Mouse (Mus musculus): Measurements from ENCODE around the gene Elovl6. TPM values are rescaled to one million over a fixed set of nuclear protein-coding genes. Genes with fewer than 3 reads are reported as not detected.

Gene Elovl6
- total and polyA plus RNA-seq, 2 experiments from 2014 or later = 39.1 to 46.9 TPM

DNA sequence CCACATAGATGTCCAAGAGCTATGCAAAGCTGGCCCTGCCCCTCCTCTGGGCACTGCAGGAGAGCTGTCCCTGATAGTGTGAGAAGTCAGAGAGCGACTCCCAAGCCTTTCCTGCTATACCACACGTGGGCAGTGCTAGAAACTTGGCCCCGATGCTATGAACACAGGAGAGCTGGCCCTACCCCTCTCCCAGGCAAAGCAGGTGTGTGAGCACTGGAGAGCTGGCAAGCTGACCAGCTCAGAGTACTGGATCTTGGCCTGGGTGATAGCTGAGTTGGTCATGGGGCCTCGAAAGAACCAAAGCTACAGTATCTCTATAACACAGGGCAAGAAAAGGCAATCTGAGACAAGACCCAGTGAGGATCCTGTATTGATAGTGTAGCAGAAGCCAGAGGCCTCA, 124.4 kb downstream of the Elovl6 start:
- Histone ChIP-seq H3K9me3 (ENCODE audit: low read length) (no peaks in the 10 kb centered on the region), H3K4me3 (ENCODE audit: low read depth, low read length) (no peak overlapping the region), H3K4me2 (ENCODE audit: low read depth) (no peak overlapping the region), H3K27ac (ENCODE audit: low read depth, low read length) (no peak overlapping the region), H3K9ac (no peak overlapping the region), H3K36me3 (ENCODE audit: insufficient read depth) (no peaks in the 10 kb centered on the region), H3K27me3 (ENCODE audit: insufficient read depth, low read length) (no peaks in the 10 kb centered on the region), H3K4me1 (ENCODE audit: insufficient read depth) (no peaks in the 10 kb centered on the region)
- no peak for TF ChIP-seq CTCF (IDR thresholded peaks at IDR 0.05; ENCODE audit: low read depth)
- WGBS = 83% methylated on average over 4 of the region's 4 CpGs
- ATAC-seq = no peak
- no peak for DNase-seq

- ATAC-seq (no peak), DNase-seq (no peak)
- H3K36me3 ChIP-seq (ENCODE audit: insufficient read depth) = no peaks in the 10 kb centered on the region
- H3K9me3 ChIP-seq (ENCODE audit: low read length) = no peaks in the 10 kb centered on the region
- TF ChIP-seq CTCF (IDR thresholded peaks at IDR 0.05; ENCODE audit: low read depth) = no peak
- 87% methylated on average over 9 of the region's 9 CpGs for WGBS
- H3K27me3 ChIP-seq (ENCODE audit: insufficient read depth, low read length) = no peaks in the 10 kb centered on the region
- H3K4me2 ChIP-seq (ENCODE audit: low read depth) = no peak overlapping the region
- H3K27ac ChIP-seq (ENCODE audit: low read depth, low read length) = no peak overlapping the region
- no peak overlapping the region for H3K4me3 ChIP-seq (ENCODE audit: low read depth, low read length)
- no peaks in the 10 kb centered on the region for H3K4me1 ChIP-seq (ENCODE audit: insufficient read depth)
- no peak overlapping the region for H3K9ac ChIP-seq
Observed at GRCm38 (mm10) chr3:129657222-129657621, 125.1 kb downstream of the Elovl6 start.

DNA sequence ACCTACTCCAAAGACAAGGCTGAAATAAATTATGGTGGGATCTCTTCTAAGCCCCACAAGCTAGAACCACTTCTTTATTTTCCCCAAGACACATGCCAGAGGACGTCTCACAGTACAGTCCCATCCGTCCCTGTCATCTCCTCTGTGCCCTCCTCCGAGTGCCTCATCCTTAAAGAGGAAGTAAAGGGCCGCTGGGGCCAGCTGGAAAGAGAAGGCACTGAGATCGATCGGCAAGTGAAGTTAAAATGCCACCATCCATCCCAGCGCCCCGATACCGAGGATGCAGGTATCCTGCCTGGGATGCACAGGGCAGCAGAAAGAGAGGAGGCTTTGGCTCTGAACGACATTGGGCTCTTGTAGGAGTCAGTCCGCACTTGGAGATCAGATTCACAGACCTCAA, 125.6 kb downstream of the Elovl6 start:
- no peaks in the 10 kb centered on the region for H3K4me1 ChIP-seq (ENCODE audit: insufficient read depth)
- TF ChIP-seq CTCF (IDR thresholded peaks at IDR 0.05; ENCODE audit: low read depth) = no peak
- no peak overlapping the region for H3K27ac ChIP-seq (ENCODE audit: low read depth, low read length)
- DNase-seq (no peak), ATAC-seq (no peak)
- 92% methylated on average over 11 of the region's 11 CpGs for WGBS
- no peak overlapping the region for H3K9ac ChIP-seq
- H3K27me3 ChIP-seq (ENCODE audit: insufficient read depth, low read length) = no peaks in the 10 kb centered on the region
- H3K4me3 ChIP-seq (ENCODE audit: low read depth, low read length) = no peak overlapping the region
- H3K9me3 ChIP-seq (ENCODE audit: low read length) = no peaks in the 10 kb centered on the region
- no peaks in the 10 kb centered on the region for H3K36me3 ChIP-seq (ENCODE audit: insufficient read depth)
- no peak overlapping the region for H3K4me2 ChIP-seq (ENCODE audit: low read depth)

- no peak for TF ChIP-seq CTCF (IDR thresholded peaks at IDR 0.05; ENCODE audit: low read depth)
- DNase-seq (no peak), ATAC-seq (no peak)
- Histone ChIP-seq H3K9ac (no peak overlapping the region), H3K27me3 (ENCODE audit: insufficient read depth, low read length) (no peaks in the 10 kb centered on the region), H3K4me3 (ENCODE audit: low read depth, low read length) (no peak overlapping the region), H3K4me1 (ENCODE audit: insufficient read depth) (no peaks in the 10 kb centered on the region), H3K36me3 (ENCODE audit: insufficient read depth) (no peaks in the 10 kb centered on the region), H3K27ac (ENCODE audit: low read depth, low read length) (no peak overlapping the region), H3K9me3 (ENCODE audit: low read length) (no peaks in the 10 kb centered on the region), H3K4me2 (ENCODE audit: low read depth) (no peak overlapping the region)
- WGBS = 92% methylated on average over 7 of the region's 7 CpGs
Observed at GRCm38 (mm10) chr3:129658776-129659175, 126.6 kb downstream of the Elovl6 start.

GRCm38 (mm10) chr3:129663906-129664305, 131.8 kb downstream of the Elovl6 start:
- Histone ChIP-seq H3K9ac (no peak overlapping the region), H3K4me1 (ENCODE audit: insufficient read depth) (no peaks in the 10 kb centered on the region), H3K4me2 (ENCODE audit: low read depth) (no peak overlapping the region), H3K4me3 (ENCODE audit: low read depth, low read length) (no peak overlapping the region), H3K9me3 (ENCODE audit: low read length) (no peaks in the 10 kb centered on the region), H3K27ac (ENCODE audit: low read depth, low read length) (no peak overlapping the region), H3K36me3 (ENCODE audit: insufficient read depth) (no peaks in the 10 kb centered on the region), H3K27me3 (ENCODE audit: insufficient read depth, low read length) (no peaks in the 10 kb centered on the region)
- no peak for TF ChIP-seq CTCF (IDR thresholded peaks at IDR 0.05; ENCODE audit: low read depth)
- ATAC-seq = peak; percentile 87
- peak; percentile 40 for DNase-seq
- 47% methylated on average over 2 of the region's 2 CpGs for WGBS

- Histone ChIP-seq H3K27me3 (ENCODE audit: insufficient read depth, low read length) (no peaks in the 10 kb centered on the region), H3K9ac (no peak overlapping the region), H3K9me3 (ENCODE audit: low read length) (no peaks in the 10 kb centered on the region), H3K27ac (ENCODE audit: low read depth, low read length) (no peak overlapping the region), H3K36me3 (ENCODE audit: insufficient read depth) (no peaks in the 10 kb centered on the region), H3K4me2 (ENCODE audit: low read depth) (no peak overlapping the region), H3K4me1 (ENCODE audit: insufficient read depth) (no peaks in the 10 kb centered on the region), H3K4me3 (ENCODE audit: low read depth, low read length) (no peak overlapping the region)
- TF ChIP-seq CTCF (IDR thresholded peaks at IDR 0.05; ENCODE audit: low read depth) = no peak
- WGBS = 94% methylated on average over 7 of the region's 7 CpGs
- DNase-seq (no peak), ATAC-seq (no peak)
Observed at GRCm38 (mm10) chr3:129675923-129676322, 143.8 kb downstream of the Elovl6 start.

DNA sequence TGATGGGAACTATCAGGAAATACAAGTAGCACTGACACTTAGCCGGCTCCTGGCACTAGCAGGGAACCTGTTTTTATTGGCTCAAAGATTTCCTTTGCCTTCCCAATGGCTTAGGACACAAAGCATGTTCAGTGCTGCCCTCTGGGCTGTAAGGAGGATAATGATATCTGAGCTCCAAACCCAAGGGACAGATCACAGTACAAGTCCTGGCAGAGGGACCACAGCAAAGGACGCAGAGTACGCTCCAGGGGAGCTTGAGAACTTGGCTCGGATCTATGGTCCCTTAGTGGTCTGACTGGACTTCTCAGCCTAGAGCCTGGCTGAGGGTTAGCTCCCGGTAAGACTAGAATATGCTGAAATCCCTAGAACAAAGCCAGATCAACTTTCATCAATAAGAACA, 148.1 kb downstream of the Elovl6 start:
- 62% methylated on average over 5 of the region's 5 CpGs for WGBS
- Histone ChIP-seq H3K9ac (no peak overlapping the region), H3K27me3 (ENCODE audit: insufficient read depth, low read length) (no peaks in the 10 kb centered on the region), H3K4me2 (ENCODE audit: low read depth) (no peak overlapping the region), H3K4me1 (ENCODE audit: insufficient read depth) (0 out of 2 replicates have a peak, but pooled peaks cover 4% of the 10 kb centered on the region), H3K4me3 (ENCODE audit: low read depth, low read length) (no peak overlapping the region), H3K36me3 (ENCODE audit: insufficient read depth) (no peaks in the 10 kb centered on the region), H3K9me3 (ENCODE audit: low read length) (no peaks in the 10 kb centered on the region), H3K27ac (ENCODE audit: low read depth, low read length) (no peak overlapping the region)
- peak; percentile 58 for TF ChIP-seq CTCF (IDR thresholded peaks at IDR 0.05; ENCODE audit: low read depth)
- ATAC-seq = no peak
- peak; percentile 34 for DNase-seq

GRCm38 (mm10) chr3:129681841-129682240, 149.7 kb downstream of the Elovl6 start:
- TF ChIP-seq CTCF (IDR thresholded peaks at IDR 0.05; ENCODE audit: low read depth) = no peak

More at GRCm38 (mm10) chr3:129681841-129682240, 149.7 kb downstream of the Elovl6 start:
- H3K27ac ChIP-seq (ENCODE audit: low read depth, low read length) = no peak overlapping the region
- no peaks in the 10 kb centered on the region for H3K27me3 ChIP-seq (ENCODE audit: insufficient read depth, low read length)
- H3K9ac ChIP-seq = no peak overlapping the region
- WGBS = 94% methylated on average over 4 of the region's 4 CpGs
- ATAC-seq (no peak), DNase-seq (no peak)
- no peak overlapping the region for H3K4me3 ChIP-seq (ENCODE audit: low read depth, low read length)
- H3K36me3 ChIP-seq (ENCODE audit: insufficient read depth) = no peaks in the 10 kb centered on the region
- H3K9me3 ChIP-seq (ENCODE audit: low read length) = no peaks in the 10 kb centered on the region
- no peak overlapping the region for H3K4me2 ChIP-seq (ENCODE audit: low read depth)
- 0 out of 2 replicates have a peak, but pooled peaks cover 4% of the 10 kb centered on the region for H3K4me1 ChIP-seq (ENCODE audit: insufficient read depth)
